Mouse (Mus musculus) adrenal gland, postnatal 14 days (tissue): ENCODE measurements around the gene Il12a. TPM values are rescaled to one million over a fixed set of nuclear protein-coding genes. Genes with fewer than 3 reads are reported as not detected.

Source experiments
- DNase-seq: peaks from one replicate; pipeline ENCODE4 v3.0.0; 2021; ENCODE audit warnings: mixed read lengths
- total RNA-seq: library from RNA; stranded (reverse); gene quantifications from 2 replicates; pipeline ENCODE4 v1.2.3, GENCODE M21; 2021

Il12a gene
- total RNA-seq, 1 experiment from 2014 or later, result 0.59 TPM

DNA sequence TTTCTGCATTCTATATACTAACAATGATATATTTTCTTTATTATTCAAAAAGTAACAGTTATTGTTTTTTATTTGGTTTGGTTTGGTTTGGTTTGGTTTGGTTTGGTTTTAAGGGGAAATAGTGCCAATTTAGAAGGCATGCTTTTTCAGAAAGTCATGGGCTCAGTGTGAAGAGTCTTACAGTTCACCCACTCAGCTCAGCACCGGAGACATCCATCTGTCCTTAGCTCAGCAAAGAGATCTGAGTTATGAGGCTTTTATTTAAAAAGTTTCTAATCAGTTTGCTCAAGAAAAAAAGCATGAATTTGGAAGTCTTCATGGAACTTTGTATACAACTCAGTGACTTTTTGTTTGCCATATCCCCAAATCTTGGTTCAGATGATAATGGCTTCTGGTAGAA, 6.2 kb upstream of the Il12a start:
- no peak for DNase-seq

- peak; percentile 36 for DNase-seq
These were observed 3.4 kb upstream of the Il12a start for GRCm38 (mm10) chr3:68686852-68687560.

DNA sequence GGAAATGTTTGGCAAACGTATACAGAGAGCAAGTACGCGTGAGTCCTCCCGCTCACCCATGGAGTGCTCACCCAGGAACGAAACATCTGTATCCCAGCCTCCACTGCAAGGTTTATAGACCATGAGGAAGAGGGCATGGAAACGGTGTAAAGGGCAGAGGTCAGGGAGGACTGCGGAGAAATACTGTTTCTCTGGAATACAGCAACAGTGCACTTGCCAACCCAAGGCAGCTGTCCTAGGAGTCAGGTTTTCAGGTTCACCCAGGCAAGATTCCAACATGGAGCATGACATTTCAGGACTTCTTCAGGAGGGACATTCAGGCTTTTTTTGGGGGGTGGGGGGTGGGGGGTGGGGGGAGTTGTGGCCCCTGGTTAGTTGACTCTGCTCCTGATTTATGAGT, 1.1 kb upstream of the Il12a start:
- DNase-seq, result no peak

- DNase-seq, result peak; percentile 28
These were observed 795 bp downstream of the Il12a start for GRCm38 (mm10) chr3:68691100-68691778.

- DNase-seq, result no peak
These were observed 1.6 kb downstream of the Il12a start for GRCm38 (mm10) chr3:68691938-68692599.

DNA sequence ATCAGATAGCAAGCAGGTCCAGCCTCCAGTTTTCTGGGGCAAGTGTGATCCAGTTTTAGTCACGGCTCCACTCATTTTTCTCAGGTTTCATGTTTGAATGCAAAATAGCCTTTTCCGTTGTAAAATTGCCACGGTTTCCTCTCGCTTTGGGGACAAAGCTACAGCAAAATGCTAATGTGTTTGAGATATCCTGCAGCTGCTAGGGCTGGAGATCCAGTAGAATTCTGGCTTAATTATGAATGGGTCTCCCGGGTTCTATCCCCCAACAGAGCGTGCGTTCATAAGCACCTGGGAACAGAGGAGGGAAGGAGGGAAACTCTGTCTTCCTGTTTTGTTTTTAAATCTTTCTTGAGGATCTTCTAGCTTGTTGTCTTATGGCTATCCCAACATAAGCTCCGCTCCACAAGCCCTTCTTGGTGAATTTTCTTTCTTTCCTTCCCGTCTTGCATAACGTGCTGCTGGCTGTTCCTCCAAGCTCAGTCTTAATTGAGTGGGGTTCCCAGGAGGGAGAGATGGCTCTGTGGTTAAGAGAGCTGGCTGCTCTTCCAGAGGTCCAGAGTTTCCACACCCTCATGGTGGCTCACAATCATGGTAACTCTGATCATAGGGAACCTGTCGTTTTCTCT, 2.3 kb downstream of the Il12a start:
- no peak for DNase-seq

DNA sequence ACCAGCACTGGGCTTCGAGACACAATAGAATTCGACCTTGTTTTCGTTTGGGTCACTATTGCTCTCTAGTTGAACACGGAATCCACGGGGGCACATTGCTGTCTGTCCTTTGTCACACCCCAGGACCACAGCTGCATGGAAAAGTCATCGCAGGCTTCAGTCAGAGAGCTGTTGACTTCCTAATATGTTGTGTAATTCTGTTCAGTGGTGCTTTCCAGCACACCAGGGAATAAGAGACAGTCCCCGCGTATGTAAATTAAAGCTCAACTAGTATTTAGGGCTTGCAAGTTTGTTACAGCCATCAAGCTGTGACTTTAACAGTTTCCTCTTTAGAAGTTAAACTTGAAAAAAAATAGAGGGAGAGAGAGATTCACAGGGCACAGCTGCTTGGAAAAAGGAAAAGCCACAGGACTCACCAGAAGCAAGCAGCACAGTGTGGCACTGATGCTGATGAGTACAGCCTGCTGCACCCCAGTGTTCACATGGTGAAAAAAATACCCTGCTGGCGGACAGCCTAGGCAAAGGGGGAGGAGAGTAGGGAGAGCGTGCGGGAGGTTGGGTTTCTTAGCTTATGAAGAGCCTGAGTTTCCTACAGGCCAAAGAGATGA, 3.1 kb downstream of the Il12a start:
- peak; percentile 67 for DNase-seq

DNA sequence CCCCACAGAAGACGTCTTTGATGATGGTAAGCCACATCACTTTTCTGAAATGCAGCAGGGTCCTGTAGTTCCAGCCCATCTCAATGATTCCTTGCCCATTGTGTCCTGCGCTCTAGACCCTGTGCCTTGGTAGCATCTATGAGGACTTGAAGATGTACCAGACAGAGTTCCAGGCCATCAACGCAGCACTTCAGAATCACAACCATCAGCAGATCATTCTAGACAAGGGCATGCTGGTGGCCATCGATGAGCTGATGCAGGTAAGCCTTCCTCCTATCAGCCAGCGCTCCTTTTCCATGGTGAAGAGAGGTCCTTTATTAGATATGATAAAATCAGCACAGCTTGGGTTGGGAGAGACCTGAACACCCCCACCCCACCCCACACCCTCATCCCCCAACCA, 4.9 kb downstream of the Il12a start:
- no peak for DNase-seq

GRCm38 (mm10) chr3:68696495-68697200, 6.2 kb downstream of the Il12a start:
- DNase-seq, result no peak

DNA sequence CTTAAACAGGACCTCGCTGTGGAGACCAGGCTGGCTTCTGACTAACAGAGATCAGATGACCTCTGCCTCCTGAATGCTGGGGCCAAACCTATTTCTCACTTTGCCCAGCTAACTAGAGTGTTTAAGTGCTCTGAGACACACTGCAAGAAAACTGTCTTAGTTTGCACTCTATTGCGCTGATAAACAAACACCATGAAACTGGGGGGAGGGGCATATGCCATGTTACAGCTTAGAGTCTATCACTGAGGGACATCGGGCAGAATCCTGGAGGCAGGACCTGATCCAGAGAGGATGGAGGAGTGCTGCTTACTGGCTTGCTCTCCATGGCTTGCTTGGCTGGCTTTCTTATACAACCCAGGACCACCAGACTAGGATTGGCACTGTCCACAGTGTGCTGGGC, 8.2 kb downstream of the Il12a start:
- no peak for DNase-seq

GRCm38 (mm10) chr3:68700091-68700490, 9.6 kb downstream of the Il12a start:
- no peak for DNase-seq

GRCm38 (mm10) chr3:68706307-68706706, 15.9 kb downstream of the Il12a start:
- DNase-seq, result no peak

GRCm38 (mm10) chr3:68708230-68708629, 17.8 kb downstream of the Il12a start:
- DNase-seq, result peak; percentile 67

DNA sequence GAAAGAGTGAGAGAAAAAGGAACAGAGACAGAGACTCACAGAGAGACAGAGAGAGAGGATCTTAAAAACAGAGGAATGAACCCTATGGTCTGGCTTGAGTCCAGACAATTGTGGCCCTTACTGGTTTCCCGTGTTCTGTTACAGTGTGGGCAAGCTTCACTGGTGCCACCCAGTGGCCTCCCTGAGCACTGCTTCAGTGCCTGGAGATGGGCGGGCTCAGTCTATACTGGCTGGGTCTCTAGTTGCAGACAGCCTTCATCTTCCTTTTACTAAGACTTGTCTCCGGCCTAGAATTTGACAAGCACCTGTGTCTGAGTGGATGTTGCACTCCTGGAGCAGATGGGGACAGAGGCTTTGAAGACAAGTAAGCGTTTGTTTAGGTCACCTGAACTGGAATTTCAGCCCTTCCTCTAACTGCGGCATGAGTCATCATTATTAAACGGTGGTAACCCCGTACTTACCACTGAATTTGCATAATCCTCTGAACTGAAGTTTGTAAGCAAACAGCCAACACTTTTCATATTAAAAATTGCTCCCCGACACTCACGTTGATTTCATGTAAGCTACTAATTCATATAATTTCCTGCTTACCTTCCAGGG, 18.9 kb downstream of the Il12a start:
- peak; percentile 76 for DNase-seq

DNA sequence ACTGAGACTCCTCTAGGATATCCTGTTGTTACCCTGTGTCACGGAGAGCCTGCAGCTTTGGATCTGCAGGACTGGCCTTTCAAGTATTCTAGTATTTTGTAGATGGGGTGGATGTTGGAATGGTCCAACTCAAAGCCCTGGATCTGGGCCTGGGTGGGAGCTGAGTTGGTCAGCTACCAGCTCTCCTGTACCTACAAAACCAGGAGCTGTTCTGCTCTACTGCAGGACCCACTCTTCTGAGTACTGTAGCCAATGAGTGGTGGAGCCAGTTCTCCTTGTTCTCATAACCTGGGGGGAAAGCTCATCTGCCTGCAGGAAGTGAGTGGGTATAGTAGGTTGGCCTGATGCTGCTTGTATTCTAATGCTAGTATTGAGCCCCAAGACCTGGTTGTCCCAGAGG, 20.0 kb downstream of the Il12a start:
- DNase-seq, result no peak

DNA sequence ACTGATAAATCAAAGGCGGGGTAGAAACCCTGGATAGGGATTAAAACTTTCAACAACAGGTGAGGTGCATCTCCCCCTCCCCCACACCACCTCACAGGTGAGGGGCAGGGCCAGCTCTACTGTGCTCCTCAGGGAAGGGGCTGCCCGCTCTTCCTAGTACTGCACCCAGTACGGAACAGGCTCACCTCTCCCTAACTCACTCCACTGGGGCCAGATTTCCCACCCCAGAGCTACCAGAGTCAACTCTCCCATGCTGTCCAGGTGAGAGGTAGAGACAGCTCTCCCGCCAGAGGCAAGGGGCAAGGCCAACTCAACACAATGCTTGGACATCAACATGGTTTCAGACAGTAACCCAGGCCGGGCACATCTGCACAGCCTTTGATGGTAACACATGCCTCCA, 21.1 kb downstream of the Il12a start:
- DNase-seq, result no peak

DNA sequence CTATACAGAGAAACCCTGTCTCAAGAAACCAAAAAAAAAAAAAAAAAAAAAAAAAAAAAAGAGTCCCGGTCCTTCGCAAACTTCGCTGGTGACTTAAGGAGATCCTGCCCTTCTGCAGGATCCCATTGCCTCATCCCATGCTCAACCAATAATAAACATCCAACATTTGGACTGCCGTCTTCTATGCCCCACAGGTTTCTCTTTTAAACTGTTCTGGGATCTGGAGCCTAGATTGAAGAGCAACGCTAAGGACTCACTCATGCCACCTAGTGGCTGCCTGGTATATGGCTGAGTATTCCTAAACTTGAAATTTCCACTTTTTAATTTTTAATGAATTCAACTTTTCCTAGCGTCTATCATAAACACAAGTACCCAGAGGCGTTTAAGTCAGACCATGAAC, 23.1 kb downstream of the Il12a start:
- DNase-seq, result peak; percentile 69

GRCm38 (mm10) chr3:68717346-68717745, 26.9 kb downstream of the Il12a start:
- DNase-seq, result peak; percentile 71

DNA sequence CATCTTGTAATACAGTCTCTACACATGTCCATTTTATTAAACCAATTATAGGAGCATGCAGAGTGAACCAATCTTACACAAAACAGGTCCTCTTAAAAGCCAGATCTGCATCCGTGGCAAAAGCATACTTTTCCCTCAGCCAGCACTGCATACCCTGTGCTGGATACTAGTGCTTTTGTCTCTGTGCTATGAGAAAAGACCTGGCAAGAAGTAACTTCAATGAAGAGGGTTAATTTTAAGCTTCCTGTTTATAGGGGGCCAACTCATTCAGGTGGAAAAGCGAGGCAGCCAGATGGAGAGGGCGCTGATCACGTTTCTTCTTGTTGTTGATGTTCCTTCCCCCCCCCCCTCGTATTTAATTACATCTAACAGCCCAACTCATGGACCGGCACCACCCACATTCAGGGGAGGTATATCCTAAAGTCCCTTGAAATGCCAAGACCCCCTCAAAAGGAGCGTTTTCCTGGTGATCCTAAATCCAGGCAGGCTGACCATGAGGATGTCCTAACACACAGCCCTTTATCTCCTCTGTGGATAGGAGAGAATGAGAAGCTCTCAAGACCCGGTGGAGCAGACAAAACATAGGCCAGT, 28.9 kb downstream of the Il12a start:
- DNase-seq, result no peak

DNA sequence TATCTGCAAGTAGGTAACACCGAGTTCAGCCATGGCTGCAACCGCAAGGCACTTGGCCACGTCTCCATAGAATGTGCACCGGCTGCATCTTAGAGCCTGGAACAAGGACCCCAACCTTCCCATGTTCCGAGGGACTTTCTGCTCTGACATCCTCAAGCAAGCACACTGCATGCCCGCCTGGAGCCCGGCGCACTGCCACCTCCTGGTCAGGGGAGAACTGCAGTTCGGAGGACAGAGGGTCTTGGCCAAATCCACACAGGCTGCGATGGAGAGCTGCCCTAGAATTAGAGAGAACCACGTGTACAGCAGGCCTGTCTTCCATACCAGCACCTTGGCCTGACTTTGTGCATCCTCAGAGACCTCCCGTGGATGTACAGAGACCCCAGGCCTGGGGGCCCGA, 29.8 kb downstream of the Il12a start:
- peak; percentile 58 for DNase-seq

GRCm38 (mm10) chr3:68741955-68742354, 51.5 kb downstream of the Il12a start:
- DNase-seq, result no peak
